ENCODE assay signal across 28 mouse cellular contexts in genomic region chr16:64800393-64800792, GRCm38 (mm10). TPM values are rescaled to one million over a fixed set of nuclear protein-coding genes. Genes with fewer than 3 reads are reported as not detected.
DNase-seq lines count a peak whose midpoint lies in the region; ATAC-seq lines count a peak whose summit lies in the region.
"Had no signal": no experiment of that assay in that cellular context is flagged by ENCODE, and none has a peak within 500 bp of the region (broad histone marks: within the 10 kb centered on the region; RNA-seq: fewer than 3 reads in every experiment).

No protein-coding gene starts in this region.

- no peak for ATAC-seq in heart, embryonic 11.5 days (replicated peaks; ENCODE audit: insufficient number of reproducible peaks, low FRiP score, low TSS enrichment)
- peak; percentile 92 for ATAC-seq in CD4-positive, CD25-positive, alpha-beta regulatory T cell, adult 4 months
- peak; percentile 92 for ATAC-seq in inflammation-experienced regulatory T-cells, adult 6 months
- ATAC-seq in erythroid progenitor cell, adult 5-6 weeks (replicated peaks; ENCODE audit: low FRiP score, poor library complexity, severe bottlenecking), result no peak
- ATAC-seq: forebrain, embryonic 16.5 days; intestine, embryonic 16.5 days; midbrain, embryonic 13.5 days had no signal

- no peaks in the 10 kb centered on the region for H3K27me3 ChIP-seq in heart, embryonic 11.5 days (ENCODE audit: control insufficient read depth, insufficient read depth, low read length)
- no peaks in the 10 kb centered on the region; the same call in 1 of the 2 replicates for H3K27me3 ChIP-seq in splenic B cell, adult 2 months (ENCODE audit: control insufficient read depth, insufficient read depth, low read length, poor library complexity, severe bottlenecking)
- H3K27me3 ChIP-seq: embryonic facial prominence, embryonic 12.5 days; hindbrain, embryonic 15.5 days; liver, embryonic 15.5 days; megakaryocyte, embryonic 14.5 days; midbrain, embryonic 13.5 days; neural tube, embryonic 15.5 days had no signal

- H3K9me3 ChIP-seq in heart, embryonic 11.5 days (replicated peaks; ENCODE audit: control insufficient read depth, low read length), result 0 out of 2 replicates have a peak, but pooled peaks cover 2% of the 10 kb centered on the region
- H3K9me3 ChIP-seq: embryonic facial prominence, embryonic 12.5 days; hindbrain, embryonic 15.5 days; liver, embryonic 15.5 days; midbrain, embryonic 13.5 days; neural tube, embryonic 15.5 days had no signal

- H3K9ac ChIP-seq in heart, embryonic 11.5 days (ENCODE audit: low read depth, low read length), result no peak overlapping the region
- H3K9ac ChIP-seq: embryonic facial prominence, embryonic 12.5 days; hindbrain, embryonic 15.5 days; liver, embryonic 15.5 days; lung, embryonic 14.5 days; midbrain, embryonic 13.5 days; neural tube, embryonic 15.5 days had no signal

- H3K4me1 ChIP-seq in heart, embryonic 11.5 days (ENCODE audit: control insufficient read depth, insufficient read depth, low read length), result no peaks in the 10 kb centered on the region
- H3K4me1 ChIP-seq: embryonic facial prominence, embryonic 12.5 days; forebrain, embryonic 10.5 days; hindbrain, embryonic 10.5 days; hindbrain, embryonic 15.5 days; liver, embryonic 15.5 days; midbrain, embryonic 13.5 days; neural tube, embryonic 15.5 days had no signal

- H3K4me2 ChIP-seq in heart, embryonic 11.5 days, result no peak overlapping the region
- H3K4me2 ChIP-seq: embryonic facial prominence, embryonic 12.5 days; hindbrain, embryonic 15.5 days; liver, embryonic 15.5 days; lung, embryonic 14.5 days; midbrain, embryonic 13.5 days; neural tube, embryonic 15.5 days had no signal

- H3K36me3 ChIP-seq in heart, embryonic 11.5 days (ENCODE audit: control insufficient read depth, insufficient read depth, low read length), result peaks cover 4% of the 10 kb centered on the region
- H3K36me3 ChIP-seq in splenic B cell, adult 2 months (ENCODE audit: control insufficient read depth, insufficient read depth, low read length, poor library complexity, severe bottlenecking), result no peaks in the 10 kb centered on the region
- H3K36me3 ChIP-seq: embryonic facial prominence, embryonic 12.5 days; hindbrain, embryonic 15.5 days had no signal

- no peak overlapping the region for H3K4me3 ChIP-seq in heart, embryonic 11.5 days (ENCODE audit: low read depth, low read length)
- H3K4me3 ChIP-seq: embryonic facial prominence, embryonic 12.5 days; forebrain, embryonic 10.5 days; hindbrain, embryonic 10.5 days; hindbrain, embryonic 15.5 days; liver, embryonic 15.5 days; megakaryocyte, embryonic 14.5 days; midbrain, embryonic 13.5 days; neural tube, embryonic 15.5 days had no signal

- 86% methylated on average over 5 of the region's 5 CpGs for WGBS in heart, embryonic 11.5 days (ENCODE audit: insufficient replicate concordance)

- DNase-seq in heart, adult 11 months, result peak; percentile 35
- peak; percentile 7 for DNase-seq in splenic B cell, adult 2 months (ENCODE audit: low read depth, low spot score)
- no peak for DNase-seq in B cell, adult 2 months
- DNase-seq: adrenal gland, adult 8-10 months; cerebellum, adult 8-10 months; cerebellum, postnatal 25 days; heart, postnatal 14 days; kidney, adult 8-10 months; kidney, postnatal 4 days; liver; lung, embryonic 14.5 days; lung, postnatal 14 days; spleen, adult 18-20 months had no signal

- H3K27ac ChIP-seq in heart, embryonic 11.5 days (ENCODE audit: low read depth, low read length), result no peak overlapping the region
- H3K27ac ChIP-seq: embryonic facial prominence, embryonic 12.5 days; forebrain, embryonic 10.5 days; hindbrain, embryonic 10.5 days; hindbrain, embryonic 15.5 days; kidney, postnatal 0 days; liver, embryonic 15.5 days; midbrain, embryonic 13.5 days; neural tube, embryonic 15.5 days had no signal

RNA-seq across cellular contexts. Expression of gene 4930453N24Rik, which starts 29.4 kb away (rescaled TPM):
- polyA plus RNA-seq in heart, embryonic 11.5 days (2014; fragmentation: Nextera tagmentation; extraction: Ambion mirVana), result 21.4 and 22.3 TPM in 2 replicates
- polyA plus RNA-seq in CD4-positive, CD25-positive, alpha-beta regulatory T cell, adult 4 months (2017; shearing (Covaris generic)), result 10 to 100 TPM; 12.3 to 21.5 TPM
- polyA plus RNA-seq in inflammation-experienced regulatory T-cells, adult 6 months (2017; shearing (Covaris generic)), result 10 to 100 TPM; 14.2 to 26.6 (median 19.4) TPM
- 14.1 and 28.5 TPM in 2 replicates for total RNA-seq in erythroid progenitor cell, adult 5-6 weeks (2015; ENCODE audit: low replicate concordance)
- total RNA-seq in erythroid progenitor cell, adult 5-6 weeks (2017; ENCODE audit: low replicate concordance), result 17.5 and 21.8 TPM in 2 replicates

RNA-seq across cellular contexts. Expression of gene Zfp654, which starts 51.1 kb away (rescaled TPM):
- 6.9 and 9.3 TPM in 2 replicates for polyA plus RNA-seq in heart, embryonic 11.5 days (2014; fragmentation: Nextera tagmentation; extraction: Ambion mirVana)
- 10 to 100 TPM in 1 of 2 experiments, 1 to 10 TPM in 1; 6.1 to 10.7 TPM for polyA plus RNA-seq in CD4-positive, CD25-positive, alpha-beta regulatory T cell, adult 4 months (2017; shearing (Covaris generic))
- polyA plus RNA-seq in inflammation-experienced regulatory T-cells, adult 6 months (2017; shearing (Covaris generic)), result 10 to 100 TPM in 1 of 3 experiments, 1 to 10 TPM in 2; 9.0 to 10.3 (median 9.5) TPM
- 15.1 and 17.3 TPM in 2 replicates for total RNA-seq in erythroid progenitor cell, adult 5-6 weeks (2015; ENCODE audit: low replicate concordance)
- 13.2 and 13.6 TPM in 2 replicates for total RNA-seq in erythroid progenitor cell, adult 5-6 weeks (2017; ENCODE audit: low replicate concordance)

RNA-seq across cellular contexts. Expression of gene Cggbp1, which starts 51.4 kb away (rescaled TPM):
- 70.1 and 87.0 TPM in 2 replicates for polyA plus RNA-seq in heart, embryonic 11.5 days (2014; fragmentation: Nextera tagmentation; extraction: Ambion mirVana)
- 10 to 100 TPM; 24.4 to 41.1 TPM for polyA plus RNA-seq in CD4-positive, CD25-positive, alpha-beta regulatory T cell, adult 4 months (2017; shearing (Covaris generic))
- 10 to 100 TPM; 33.5 to 79.9 (median 39.7) TPM for polyA plus RNA-seq in inflammation-experienced regulatory T-cells, adult 6 months (2017; shearing (Covaris generic))
- 51.5 and 76.7 TPM in 2 replicates for total RNA-seq in erythroid progenitor cell, adult 5-6 weeks (2015; ENCODE audit: low replicate concordance)
- 54.6 and 57.1 TPM in 2 replicates for total RNA-seq in erythroid progenitor cell, adult 5-6 weeks (2017; ENCODE audit: low replicate concordance)

Comparison
In these comparisons a context has a peak if more than half of its experiments do, and no peak if none do; other contexts are left out.
1. DNase-seq: peak in heart, adult 11 months (single experiment) and splenic B cell, adult 2 months (single experiment); none in B cell, adult 2 months (0 of 2).
2. ATAC-seq: peak in CD4-positive, CD25-positive, alpha-beta regulatory T cell, adult 4 months (single experiment) and inflammation-experienced regulatory T-cells, adult 6 months (single experiment); none in heart, embryonic 11.5 days (single experiment) and erythroid progenitor cell, adult 5-6 weeks (single experiment).